In genomic region chr4:154496991-154497390, GRCm38 (mm10) we compare ENCODE assay signal across 9 mouse cellular contexts.
A peak's percentile ranks its signal among the peaks of the same experiment; 100 is the strongest.
DNase-seq lines count a peak whose midpoint lies in the region; ATAC-seq and TF ChIP-seq lines count a peak whose summit lies in the region.
"Had no signal": no experiment of that assay in that cellular context is flagged by ENCODE, and none has a peak within 500 bp of the region (broad histone marks: within the 10 kb centered on the region; RNA-seq: fewer than 3 reads in every experiment).

No protein-coding gene starts in this region.

- H3K4me3 ChIP-seq in liver, embryonic 14.5 days (ENCODE audit: insufficient read depth in 1 of 2, low read depth in 2 of 2, low read length in 2 of 2) = no peak overlapping the region

- no peaks in the 10 kb centered on the region for H3K27me3 ChIP-seq in liver, embryonic 14.5 days (ENCODE audit: control insufficient read depth, insufficient read depth, low read length)

- H3K36me3 ChIP-seq in liver, embryonic 14.5 days (replicated peaks; ENCODE audit: control insufficient read depth, insufficient read depth, low read depth) = no peaks in the 10 kb centered on the region
- H3K36me3 ChIP-seq: G1E had no signal

- no peak for TF ChIP-seq EP300 in liver, embryonic 14.5 days (IDR thresholded peaks at IDR 0.05; ENCODE audit: low read depth)

- intact Hi-C loops in heart, postnatal 25 days (cut with DNase I) = loop anchor here (5.0 kb wide), 2 partner anchors 95 to 140 kb away; partner anchors contain the start of gene Prdm16

- H3K9me3 ChIP-seq in liver, embryonic 14.5 days (ENCODE audit: control insufficient read depth, low read length) = no peaks in the 10 kb centered on the region

- TF ChIP-seq CTCF in liver, embryonic 14.5 days (IDR thresholded peaks at IDR 0.05; ENCODE audit: low read depth) = no peak

- peaks cover 0 to 6% of the 10 kb centered on the region in 2 experiments; a peak in 2 of 4 replicates for H3K4me1 ChIP-seq in liver, embryonic 14.5 days (replicated peaks; ENCODE audit: control insufficient read depth in 2 of 2, insufficient read depth in 2 of 2, low read length in 1 of 2)

- DNase-seq in 416B (ENCODE audit: low read depth) = peak; percentile 6
- DNase-seq in brain, embryonic 18.5 days (ENCODE audit: low read depth, low spot score) = peak; percentile 40
- peak; percentile 63 to 77 for DNase-seq in frontal cortex, adult 2 months (ENCODE audit: extremely low spot score in 1 of 2, low spot score in 1 of 2)
- DNase-seq in heart, postnatal 25 days (ENCODE audit: low spot score) = peak; percentile 84
- DNase-seq in layer of hippocampus, adult 11-12 months (ENCODE audit: low spot score) = peak; percentile 78
- peak; percentile 19 to 49 (median 44) for DNase-seq in liver, embryonic 14.5 days (ENCODE audit: low read depth in 3 of 3, low spot score in 3 of 3)
- peak; percentile 92 for DNase-seq in ovary, adult 18-20 months (ENCODE audit: low spot score)
- DNase-seq in urinary bladder, postnatal 4 days (ENCODE audit: low spot score in 2 of 2) = peak; percentile 69 to 83

- no peak overlapping the region for H3K9ac ChIP-seq in liver, embryonic 14.5 days (replicated peaks)

- ATAC-seq in liver, embryonic 14.5 days (ENCODE audit: insufficient read depth) = peak; percentile 68

- no peak overlapping the region for H3K27ac ChIP-seq in liver, embryonic 14.5 days

- H3K4me2 ChIP-seq in liver, embryonic 14.5 days (ENCODE audit: low read depth) = no peak overlapping the region

- WGBS in liver, embryonic 14.5 days (ENCODE audit: insufficient replicate concordance) = 30% methylated on average over 7 of the region's 7 CpGs

Comparison
In these comparisons a context has a peak if more than half of its experiments do, and no peak if none do; other contexts are left out.
1. DNase-seq: peak in every context shown above with its lines; median percentile 92 in ovary, adult 18-20 months; 84 in heart, postnatal 25 days; 78 in layer of hippocampus, adult 11-12 months; 76 in urinary bladder, postnatal 4 days; 70 in frontal cortex, adult 2 months; 44 in liver, embryonic 14.5 days; 40 in brain, embryonic 18.5 days; 6 in 416B.